Mouse (Mus musculus) kidney, postnatal 14 days (tissue): ENCODE data around the gene Arhgap6.

ENCODE experiments used
- DNase-seq: peaks from one replicate; pipeline ENCODE4 v3.0.0; 2022; ENCODE audit warnings: mixed read lengths

The Arhgap6 gene

GRCm38 (mm10) chrX:169007066-169007465, 212.2 kb downstream of the Arhgap6 start:
- no peak for DNase-seq

- no peak for DNase-seq
Observed at GRCm38 (mm10) chrX:169012701-169013100, 217.8 kb downstream of the Arhgap6 start.

- DNase-seq: no peak
Observed at GRCm38 (mm10) chrX:169034390-169034789, 239.5 kb downstream of the Arhgap6 start.

GRCm38 (mm10) chrX:169036403-169037296, 241.8 kb downstream of the Arhgap6 start:
- DNase-seq: peak; percentile 80

GRCm38 (mm10) chrX:169037401-169037800, 242.5 kb downstream of the Arhgap6 start:
- DNase-seq: no peak

GRCm38 (mm10) chrX:169043872-169044271, 249.0 kb downstream of the Arhgap6 start:
- DNase-seq: no peak

GRCm38 (mm10) chrX:169047595-169047994, 252.7 kb downstream of the Arhgap6 start:
- DNase-seq: no peak

GRCm38 (mm10) chrX:169049550-169049949, 254.7 kb downstream of the Arhgap6 start:
- no peak for DNase-seq

- DNase-seq: peak; percentile 2
Observed at GRCm38 (mm10) chrX:169053907-169054476, 259.1 kb downstream of the Arhgap6 start.

- no peak for DNase-seq
Observed at GRCm38 (mm10) chrX:169062555-169062954, 267.7 kb downstream of the Arhgap6 start.

- no peak for DNase-seq
Observed at GRCm38 (mm10) chrX:169065298-169065697, 270.4 kb downstream of the Arhgap6 start.

GRCm38 (mm10) chrX:169065922-169066321, 271.0 kb downstream of the Arhgap6 start:
- no peak for DNase-seq

- no peak for DNase-seq
Observed at GRCm38 (mm10) chrX:169075020-169075419, 280.1 kb downstream of the Arhgap6 start.

- no peak for DNase-seq
Observed at GRCm38 (mm10) chrX:169081609-169082008, 286.7 kb downstream of the Arhgap6 start.

- peak; percentile 54 for DNase-seq
Observed at GRCm38 (mm10) chrX:169085871-169086270, 291.0 kb downstream of the Arhgap6 start.

GRCm38 (mm10) chrX:169089221-169089620, 294.3 kb downstream of the Arhgap6 start:
- DNase-seq: peak; percentile 1

- no peak for DNase-seq
Observed at GRCm38 (mm10) chrX:169094601-169095000, 299.7 kb downstream of the Arhgap6 start.

GRCm38 (mm10) chrX:169095584-169095983, 300.7 kb downstream of the Arhgap6 start:
- DNase-seq: no peak

GRCm38 (mm10) chrX:169102665-169103064, 307.8 kb downstream of the Arhgap6 start:
- DNase-seq: no peak

GRCm38 (mm10) chrX:169106048-169106622, 311.2 kb downstream of the Arhgap6 start:
- peak; percentile 43 for DNase-seq

- DNase-seq: no peak
Observed at GRCm38 (mm10) chrX:169107372-169107771, 312.5 kb downstream of the Arhgap6 start.

GRCm38 (mm10) chrX:169110031-169110430, 315.1 kb downstream of the Arhgap6 start:
- no peak for DNase-seq

- peak; percentile 43 for DNase-seq
Observed at GRCm38 (mm10) chrX:169112662-169113061, 317.8 kb downstream of the Arhgap6 start.
